Mouse (Mus musculus) neural tube, embryonic 11.5 days (tissue): Measurements from ENCODE around the gene Stk11. TPM values are rescaled to one million over a fixed set of nuclear protein-coding genes. Genes with fewer than 3 reads are reported as not detected.

Experiments used
- ATAC-seq: fragments of 200-750 bp; cut with Nextera tagmentation; 2 replicates; pipeline ENCODE4 v1.8.0; 2017; ENCODE audit warnings: moderate number of reproducible peaks, mild to moderate bottlenecking, moderate TSS enrichment, moderate library complexity; ENCODE audit not compliant: insufficient read depth, low FRiP score, low TSS enrichment
- DNase-seq: peaks from one replicate; pipeline ENCODE4 v3.0.0-alpha.2; 2015; ENCODE audit warnings: low spot score
- H3K27ac ChIP-seq: fragments of 300-500 bp; sonication (generic); 2 replicates; pipeline ENCODE4 v1.5.1; 2014; ENCODE audit warnings: low read depth, mild to moderate bottlenecking, low read length
- H3K27me3 ChIP-seq: fragments of 300-500 bp; sonication (generic); 2 replicates; pipeline ENCODE4 v1.6.1; 2014; ENCODE audit warnings: mild to moderate bottlenecking, low read length, mixed read lengths; ENCODE audit not compliant: control insufficient read depth, insufficient read depth
- H3K36me3 ChIP-seq: fragments of 300-500 bp; sonication (generic); 2 replicates; pipeline ENCODE4 v1.6.1; 2014; ENCODE audit warnings: mild to moderate bottlenecking, low read length, moderate library complexity, mixed read lengths; ENCODE audit not compliant: control insufficient read depth, insufficient read depth
- H3K4me1 ChIP-seq: fragments of 300-500 bp; sonication (generic); 2 replicates; pipeline ENCODE4 v1.6.1; 2014; ENCODE audit warnings: low read length, mixed read lengths; ENCODE audit not compliant: control insufficient read depth, insufficient read depth
- H3K4me2 ChIP-seq: fragments of 300-500 bp; sonication (generic); 2 replicates; pipeline ENCODE4 v1.6.1; 2014; ENCODE audit warnings: low read depth, mild to moderate bottlenecking, moderate library complexity
- H3K4me3 ChIP-seq: fragments of 300-500 bp; sonication (generic); 2 replicates; pipeline ENCODE4 v1.5.1; 2014; ENCODE audit warnings: low read depth, low read length
- H3K9ac ChIP-seq: fragments of 300-500 bp; sonication (generic); 2 replicates; pipeline ENCODE4 v1.6.1; 2014; ENCODE audit warnings: mild to moderate bottlenecking, low read length
- H3K9me3 ChIP-seq: fragments of 300-500 bp; sonication (generic); 2 replicates; pipeline ENCODE4 v1.6.1; 2016; ENCODE audit warnings: low read length; ENCODE audit not compliant: control insufficient read depth
- WGBS: fragments of 180-500 bp; shearing (Covaris S2); extraction: QIAGEN DNeasy Blood & Tissue Kit; methylation state at CpG from one replicate; pipeline ENCODE4 v1.1.7; 2014; 5-methylcytosine and 5-hydroxymethylcytosine counted together
- polyA plus RNA-seq: library from polyadenylated mRNA; unstranded; fragments of >200 nt; fragmentation: Nextera tagmentation; extraction: Ambion mirVana; gene quantifications from 2 replicates; pipeline ENCODE4 v1.2.1, GENCODE M21; 2014

The Stk11 gene
- polyA plus RNA-seq = 22.0 and 23.5 TPM in 2 replicates

DNA sequence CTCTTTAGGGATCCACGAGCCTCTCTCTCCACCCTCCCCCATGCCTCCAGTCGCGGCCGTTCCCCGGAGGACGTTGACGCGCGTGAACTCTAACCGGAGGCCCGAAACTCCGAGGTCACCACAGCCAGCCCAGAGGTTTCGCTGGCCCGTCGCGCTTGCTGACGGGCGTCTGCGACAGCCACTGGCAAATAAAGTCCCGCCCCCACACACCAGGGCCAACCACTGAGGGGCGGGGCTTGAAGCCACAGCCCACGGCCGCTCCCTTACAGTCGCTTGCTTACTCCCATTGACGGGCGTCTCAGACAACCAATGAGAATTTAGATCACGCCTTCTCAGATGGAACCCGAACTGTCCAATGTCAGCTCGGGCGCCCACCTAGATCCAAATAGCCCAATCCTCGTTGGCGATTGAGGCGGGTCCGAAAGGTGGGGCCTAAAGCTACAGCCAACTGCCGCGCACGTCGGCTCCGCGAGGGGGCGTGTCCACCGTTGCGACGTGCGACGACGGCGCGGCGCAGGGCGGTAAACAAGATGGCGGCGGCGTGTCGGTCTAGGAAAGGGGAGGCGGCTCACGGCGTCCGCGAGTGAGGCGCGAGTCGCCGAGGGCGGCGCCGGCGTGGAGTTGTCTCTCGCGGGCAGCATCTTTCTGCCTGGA lies at the start of gene Stk11:
Gene Stk11, plus strand, starts transcription at position 514 of the 654 bp plus-strand sequence.
- Histone ChIP-seq H3K4me1 (peaks cover 26% of the 10 kb centered on the region), H3K27ac (peak within 1 kb of the TSS; percentile 53; the same call in 1 of the 2 replicates), H3K9me3 (no peaks in the 10 kb centered on the region), H3K4me2 (peak within 1 kb of the TSS; percentile 94), H3K4me3 (peak within 1 kb of the TSS; percentile 95), H3K36me3 (no peaks in the 10 kb centered on the region; the same call in 1 of the 2 replicates), H3K27me3 (no peaks in the 10 kb centered on the region), H3K9ac (peak within 1 kb of the TSS; percentile 85)
- DNase-seq (peak; percentile 99), ATAC-seq (peak; percentile 97)
- under 1% methylated on average over 70 of the region's 70 CpGs for WGBS

DNA sequence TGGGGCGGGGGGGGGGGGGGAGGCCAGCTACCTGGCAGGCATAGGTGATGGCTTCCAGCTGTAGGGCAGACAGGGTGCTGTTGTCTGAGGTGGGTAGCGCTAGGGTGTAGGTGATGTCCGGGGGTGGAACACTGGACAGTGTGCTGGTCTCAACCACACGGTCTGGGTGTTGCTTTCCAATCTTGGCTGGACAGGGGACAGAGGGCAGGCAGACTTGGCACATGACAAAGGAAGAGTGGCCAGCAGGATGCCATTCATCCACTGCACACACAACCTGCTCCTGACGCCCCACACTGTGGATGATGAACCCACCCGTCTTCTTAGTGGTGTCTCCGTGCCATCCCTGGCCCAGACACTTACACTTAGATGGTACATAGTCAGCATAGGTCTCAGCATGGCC lies 46.4 kb upstream of the Stk11 start:
- H3K9me3 ChIP-seq = no peaks in the 10 kb centered on the region
- no peak overlapping the region for H3K9ac ChIP-seq
- no peaks in the 10 kb centered on the region for H3K4me1 ChIP-seq
- peaks cover 1% of the 10 kb centered on the region; the same call in 1 of the 2 replicates for H3K36me3 ChIP-seq
- no peak overlapping the region for H3K27ac ChIP-seq
- H3K4me3 ChIP-seq = no peak overlapping the region; the same call in 1 of the 2 replicates
- DNase-seq (no peak), ATAC-seq (no peak)
- H3K4me2 ChIP-seq = no peak overlapping the region
- 91% methylated on average over 6 of the region's 7 CpGs for WGBS
- no peaks in the 10 kb centered on the region for H3K27me3 ChIP-seq

DNA sequence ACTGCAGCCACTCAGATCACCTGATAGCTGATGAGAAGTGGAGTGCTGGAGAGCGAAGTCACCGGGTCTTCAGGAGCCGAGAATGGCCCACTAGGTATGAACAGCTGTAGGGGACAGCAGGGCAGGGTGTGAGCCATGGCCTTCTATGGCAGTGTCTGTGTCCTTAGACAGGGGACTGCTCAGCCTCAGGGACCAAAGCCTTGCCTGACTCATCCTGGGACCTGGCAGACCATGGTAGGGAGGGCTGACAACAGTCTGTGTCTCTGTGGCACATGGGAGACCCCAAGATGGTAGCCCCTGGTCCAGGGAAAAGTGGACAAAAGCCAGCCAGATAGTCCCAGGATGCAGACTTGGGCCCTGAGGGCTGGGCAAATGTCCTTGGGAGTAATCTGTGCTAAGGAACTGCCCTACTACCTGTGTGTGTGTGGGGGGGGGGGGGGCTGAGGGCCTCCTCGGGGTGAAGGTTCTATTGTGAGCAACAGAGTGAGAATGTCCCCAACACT lies 45.6 kb upstream of the Stk11 start:
- Histone ChIP-seq H3K4me2 (no peak overlapping the region), H3K9me3 (no peaks in the 10 kb centered on the region), H3K4me1 (no peaks in the 10 kb centered on the region), H3K36me3 (no peaks in the 10 kb centered on the region), H3K4me3 (no peak overlapping the region), H3K27ac (no peak overlapping the region), H3K9ac (no peak overlapping the region), H3K27me3 (no peaks in the 10 kb centered on the region)
- ATAC-seq (no peak), DNase-seq (no peak)
- 94% methylated on average over 4 of the region's 4 CpGs for WGBS

DNA sequence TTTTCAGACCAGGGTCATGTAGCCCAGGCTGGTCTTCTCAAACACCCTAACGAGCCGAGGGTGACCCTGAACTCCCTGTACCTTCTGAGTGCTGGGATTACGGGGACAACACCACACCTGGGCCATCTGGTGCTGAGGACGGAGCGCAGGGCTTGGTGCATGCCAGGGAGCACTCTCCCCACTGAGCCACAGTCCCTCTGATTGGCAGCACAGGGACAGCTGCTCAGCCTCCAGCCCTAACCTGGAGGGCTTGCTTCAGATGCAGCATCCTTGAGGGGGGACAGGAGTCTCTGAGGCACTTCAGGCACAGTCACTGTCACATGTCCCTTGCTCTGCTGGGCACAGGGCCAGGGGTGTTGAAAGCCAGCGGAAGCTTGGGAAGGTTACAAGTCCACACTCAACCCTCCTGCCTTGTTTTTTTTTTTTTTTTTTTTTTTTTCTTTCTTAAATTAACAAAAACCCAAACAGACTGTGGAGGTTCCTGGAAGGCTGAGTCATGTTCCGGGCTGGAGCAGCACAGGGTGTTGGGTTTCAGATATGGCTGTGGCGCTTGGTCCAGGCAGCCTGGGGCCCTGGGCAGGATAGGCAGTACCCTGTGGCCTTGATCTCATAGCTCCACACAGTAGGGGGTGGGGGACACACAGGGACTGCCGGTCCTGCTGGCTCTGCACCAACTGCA lies 44.6 kb upstream of the Stk11 start:
- Histone ChIP-seq H3K4me1 (no peaks in the 10 kb centered on the region), H3K27ac (no peak overlapping the region), H3K9ac (no peak overlapping the region), H3K4me2 (no peak overlapping the region), H3K36me3 (no peaks in the 10 kb centered on the region), H3K27me3 (no peaks in the 10 kb centered on the region), H3K4me3 (no peak overlapping the region), H3K9me3 (no peaks in the 10 kb centered on the region)
- WGBS = 72% methylated on average over 9 of the region's 9 CpGs
- no peak for ATAC-seq
- DNase-seq = peak; percentile 19

DNA sequence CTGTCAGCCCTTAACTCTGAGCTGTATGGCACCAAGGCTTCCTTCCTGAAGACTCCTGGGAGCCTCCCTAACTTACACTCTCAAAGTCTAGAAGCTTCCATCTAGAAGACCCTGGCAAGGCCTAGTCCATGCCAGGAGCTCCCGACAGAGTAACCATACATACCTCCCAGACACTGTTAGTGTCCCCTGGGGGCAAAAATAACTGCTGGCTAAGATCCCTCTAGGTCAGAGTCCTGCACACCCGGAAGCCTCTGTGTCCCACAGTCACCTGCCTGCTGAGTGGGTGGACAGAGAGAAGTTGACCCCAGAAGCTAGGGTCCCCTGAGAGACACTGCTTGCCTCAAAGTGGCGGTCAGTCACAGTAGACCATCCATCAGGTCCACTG lies 44.1 kb upstream of the Stk11 start:
- Histone ChIP-seq H3K9ac (no peak overlapping the region), H3K27ac (no peak overlapping the region), H3K36me3 (no peaks in the 10 kb centered on the region), H3K9me3 (no peaks in the 10 kb centered on the region), H3K4me1 (no peaks in the 10 kb centered on the region), H3K4me3 (no peak overlapping the region), H3K27me3 (no peaks in the 10 kb centered on the region), H3K4me2 (no peak overlapping the region)
- no peak for ATAC-seq
- DNase-seq = no peak
- WGBS = 93% methylated on average over 3 of the region's 3 CpGs

DNA sequence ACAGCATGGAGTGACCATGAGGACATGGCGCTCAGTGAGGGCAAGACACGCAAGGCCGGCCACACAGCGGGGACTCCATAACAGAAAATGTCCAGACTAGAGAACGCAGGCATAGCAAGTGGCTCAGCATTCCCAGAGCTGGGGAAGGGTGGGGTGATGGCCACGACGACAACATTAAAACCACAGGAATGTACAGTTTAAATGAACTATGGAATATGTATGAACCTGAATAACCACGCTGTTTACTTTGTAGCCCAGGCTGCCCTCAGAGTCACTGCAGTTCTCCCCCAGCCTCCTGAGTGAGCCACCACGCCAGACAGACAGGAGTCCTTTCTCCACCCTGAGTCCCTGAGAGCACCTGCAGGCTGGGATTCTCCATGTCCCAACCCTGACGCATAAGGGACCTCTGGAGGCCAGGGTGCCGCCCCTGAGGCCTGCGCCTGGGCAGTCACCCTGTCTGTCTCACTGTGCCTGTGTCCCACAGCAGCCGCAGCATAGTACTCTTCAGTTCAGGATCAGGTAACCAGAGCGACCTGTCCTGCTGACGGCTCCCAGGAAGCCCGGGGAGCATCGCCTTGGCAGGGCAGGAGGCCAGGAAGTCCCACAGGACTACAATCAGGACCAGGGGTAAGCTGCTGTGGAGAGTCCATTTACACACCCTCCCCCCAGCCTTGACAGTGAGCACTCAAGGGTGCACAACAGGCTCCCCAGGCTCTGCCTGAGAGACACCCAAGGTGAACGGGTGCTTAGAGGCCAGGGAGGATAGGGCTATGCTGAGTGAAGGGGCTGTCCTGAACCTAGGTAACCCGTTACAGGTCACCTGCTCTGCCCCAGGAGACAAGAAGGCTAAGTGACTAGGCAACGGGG lies 42.7 kb upstream of the Stk11 start:
- no peak for ATAC-seq
- H3K4me3 ChIP-seq = no peak overlapping the region
- no peak for DNase-seq

DNA sequence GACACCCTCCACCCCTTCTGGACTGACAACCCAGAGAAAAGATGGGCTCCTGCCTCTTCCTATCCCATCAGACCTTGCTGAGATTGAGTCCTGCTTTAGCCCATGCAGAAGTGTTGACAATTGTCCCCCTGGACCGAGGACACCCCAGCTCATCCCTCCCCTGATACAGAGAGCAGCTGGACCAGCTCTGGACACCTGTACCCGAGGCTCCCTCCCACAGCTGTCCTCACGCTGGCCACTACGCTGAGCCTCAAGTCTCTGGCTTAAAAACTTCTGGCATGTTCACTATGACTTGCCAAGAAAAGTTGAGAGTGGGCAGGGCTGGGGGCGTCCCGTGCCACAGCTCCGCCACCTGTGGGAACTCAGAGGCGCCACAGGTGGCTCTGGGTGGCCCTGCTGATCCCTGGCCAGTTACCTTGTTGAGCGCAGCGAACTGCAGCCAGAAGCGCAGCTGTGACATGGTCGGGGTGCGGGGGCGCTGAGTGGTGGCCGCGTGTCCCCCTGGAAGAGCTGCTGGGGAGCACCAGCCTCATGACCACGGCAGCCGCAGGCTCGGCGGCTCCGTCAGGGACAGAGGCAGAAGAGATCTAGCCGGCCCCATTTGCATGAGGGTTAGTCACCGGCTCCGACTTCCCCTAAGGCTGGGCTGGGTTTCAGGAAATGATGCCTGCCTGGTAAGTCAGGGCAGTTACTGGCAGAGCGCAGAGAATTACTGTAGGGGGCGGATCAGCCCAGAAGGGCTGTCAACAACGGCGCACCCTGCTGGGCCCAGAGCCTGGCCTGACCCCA lies 40.6 kb upstream of the Stk11 start:
- Histone ChIP-seq H3K27ac (no peak overlapping the region), H3K9me3 (no peaks in the 10 kb centered on the region), H3K9ac (0 out of 2 replicates have a peak overlapping the region, but pooled peaks have one; percentile 33), H3K27me3 (no peaks in the 10 kb centered on the region), H3K36me3 (peaks cover 2% of the 10 kb centered on the region; the same call in 1 of the 2 replicates), H3K4me1 (no peaks in the 10 kb centered on the region), H3K4me3 (no peak overlapping the region), H3K4me2 (peak overlapping the region; percentile 24)
- WGBS = 14% methylated on average over 28 of the region's 28 CpGs
- DNase-seq (no peak), ATAC-seq (no peak)

More for the DNA sequence above, 42.7 kb upstream of the Stk11 start:
- H3K4me1 ChIP-seq = no peaks in the 10 kb centered on the region
- no peaks in the 10 kb centered on the region for H3K9me3 ChIP-seq
- H3K4me2 ChIP-seq = no peak overlapping the region
- no peaks in the 10 kb centered on the region for H3K36me3 ChIP-seq
- H3K9ac ChIP-seq = no peak overlapping the region
- 84% methylated on average over 20 of the region's 20 CpGs for WGBS
- no peak overlapping the region for H3K27ac ChIP-seq
- H3K27me3 ChIP-seq = no peaks in the 10 kb centered on the region

DNA sequence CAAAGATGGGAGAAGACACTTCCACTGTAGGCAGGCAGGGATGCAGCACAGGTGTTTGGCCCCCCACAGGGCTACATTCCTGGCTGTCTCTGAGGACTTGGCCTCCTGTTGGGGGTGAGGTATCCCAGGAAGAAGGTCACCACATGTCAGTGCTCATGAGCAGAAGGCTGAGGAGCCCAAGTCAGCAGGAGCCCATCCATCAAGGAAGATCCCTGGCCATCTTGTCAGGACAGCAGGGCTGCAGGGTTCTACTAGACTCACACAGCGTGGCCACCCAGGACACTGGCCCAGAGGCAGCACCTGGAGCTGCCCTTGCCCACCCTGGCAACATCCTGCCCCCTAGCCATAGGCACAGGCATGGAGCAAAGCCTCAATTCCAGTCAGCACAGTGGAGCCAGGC lies 39.7 kb upstream of the Stk11 start:
- Histone ChIP-seq H3K27me3 (no peaks in the 10 kb centered on the region), H3K4me2 (no peak overlapping the region), H3K9me3 (no peaks in the 10 kb centered on the region), H3K36me3 (peaks cover 2% of the 10 kb centered on the region; the same call in 1 of the 2 replicates), H3K27ac (no peak overlapping the region), H3K9ac (no peak overlapping the region), H3K4me3 (no peak overlapping the region), H3K4me1 (no peaks in the 10 kb centered on the region)
- DNase-seq (no peak), ATAC-seq (no peak)
- 19% methylated on average over 1 of the region's 1 CpGs for WGBS
